Mouse (Mus musculus): ENCODE results near the gene Tceal9. TPM values are rescaled to one million over a fixed set of nuclear protein-coding genes. Genes with fewer than 3 reads are reported as not detected.
A peak's percentile ranks its signal among the peaks of the same experiment; 100 is the strongest.

Tceal9 gene
- total and polyA plus RNA-seq, 3 experiments = 75.2 to 113 TPM; not detected in 1

DNA sequence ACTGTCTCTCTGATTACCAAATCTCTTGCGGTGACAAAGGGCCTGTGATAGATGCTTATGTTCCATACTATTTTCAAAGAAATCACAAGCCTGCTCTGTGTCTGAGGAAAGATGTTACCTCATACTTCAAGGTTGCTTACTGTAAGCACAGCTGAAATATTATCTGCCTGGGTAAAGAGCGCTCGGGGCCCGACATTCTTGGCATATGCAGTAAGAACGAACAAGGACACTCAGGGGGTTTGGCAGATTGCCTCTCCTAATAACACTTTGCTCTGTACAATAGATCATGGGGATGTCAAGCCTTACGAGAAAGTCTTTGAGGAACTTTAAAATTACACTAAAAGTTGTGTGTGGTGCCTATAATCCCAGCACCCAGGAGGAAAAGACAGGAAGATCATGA, 3.9 kb downstream of the Tceal9 start:
- Histone ChIP-seq H3K9ac (ENCODE audit: control insufficient read depth, low read depth, low read length, poor library complexity, severe bottlenecking) (no peak overlapping the region), H3K4me1 (ENCODE audit: control insufficient read depth in 1 of 2, insufficient read depth in 2 of 2, low read length in 2 of 2) (peaks cover 5 to 13% of the 10 kb centered on the region in 2 experiments), H3K79me2 (ENCODE audit: control insufficient read depth, insufficient read depth, low read length, poor library complexity) (peaks cover 10% of the 10 kb centered on the region), H3K36me3 (ENCODE audit: control insufficient read depth in 1 of 2, insufficient read depth in 2 of 2, low read length in 2 of 2) (peaks cover 0 to 9% of the 10 kb centered on the region in 2 experiments; a peak in 2 of 4 replicates), H3K9me3 (replicated peaks; ENCODE audit: insufficient read depth, low read length) (no peaks in the 10 kb centered on the region), H3K4me3 (ENCODE audit: control insufficient read depth in 1 of 2, insufficient read depth in 1 of 2, low read depth in 2 of 2, low read length in 2 of 2) (no peak overlapping the region), H3K27ac (ENCODE audit: control insufficient read depth, low read depth, low read length) (no peak overlapping the region), H3K27me3 (ENCODE audit: control insufficient read depth in 1 of 2, insufficient read depth in 2 of 2, low read length in 2 of 2) (no peaks in the 10 kb centered on the region)
- TF ChIP-seq POLR2AphosphoS2 (IDR thresholded peaks at IDR 0.05; ENCODE audit: low read length) (no peak), E2F4 (IDR thresholded peaks at IDR 0.05; ENCODE audit: borderline replicate concordance, low read depth, low read length) (no peak), ETS1 (IDR thresholded peaks at IDR 0.05; ENCODE audit: low read depth, low read length) (no peak), EP300 (IDR thresholded peaks at IDR 0.05; ENCODE audit: low read depth in 1 of 2, low read length in 2 of 2) (no peak), JUND (IDR thresholded peaks at IDR 0.05; ENCODE audit: low read depth, low read length) (no peak)
- DNase-seq (ENCODE audit: low read depth, low spot score) = no peak

DNA sequence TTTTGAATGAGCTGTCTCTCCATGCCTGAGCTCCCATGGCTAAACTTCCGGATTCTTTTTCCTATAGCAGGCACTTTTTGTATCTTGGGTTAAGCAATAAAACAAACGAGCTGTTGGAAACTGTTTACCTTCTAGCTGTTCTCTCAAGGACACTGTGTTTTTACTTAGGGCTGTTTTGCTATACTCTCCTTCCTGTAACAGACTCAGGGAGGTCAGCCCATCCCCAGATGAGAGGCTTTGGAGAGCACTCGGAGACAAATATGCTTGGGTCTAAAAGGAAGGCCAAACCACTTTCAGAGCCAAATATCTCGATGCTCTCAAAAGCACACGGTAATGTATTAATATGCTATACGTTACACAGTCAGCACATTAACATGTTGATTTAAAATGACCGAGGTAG, 4.8 kb downstream of the Tceal9 start:
- Histone ChIP-seq H3K79me2 (ENCODE audit: control insufficient read depth, insufficient read depth, low read length, poor library complexity) (peaks cover 10% of the 10 kb centered on the region), H3K36me3 (ENCODE audit: control insufficient read depth in 1 of 2, insufficient read depth in 2 of 2, low read length in 2 of 2) (peaks cover 0 to 7% of the 10 kb centered on the region in 2 experiments; a peak in 2 of 4 replicates), H3K9me3 (replicated peaks; ENCODE audit: insufficient read depth, low read length) (no peaks in the 10 kb centered on the region), H3K4me3 (ENCODE audit: control insufficient read depth in 1 of 2, insufficient read depth in 1 of 2, low read depth in 2 of 2, low read length in 2 of 2) (no peak overlapping the region), H3K9ac (ENCODE audit: control insufficient read depth, low read depth, low read length, poor library complexity, severe bottlenecking) (no peak overlapping the region), H3K27me3 (ENCODE audit: control insufficient read depth in 1 of 2, insufficient read depth in 2 of 2, low read length in 2 of 2) (no peaks in the 10 kb centered on the region), H3K4me1 (ENCODE audit: control insufficient read depth in 1 of 2, insufficient read depth in 2 of 2, low read length in 2 of 2) (peaks cover 5 to 10% of the 10 kb centered on the region in 2 experiments), H3K27ac (ENCODE audit: control insufficient read depth, low read depth, low read length) (no peak overlapping the region)
- TF ChIP-seq TAL1 (IDR thresholded peaks at IDR 0.05; ENCODE audit: low read length) = no peak
- no peak for TF ChIP-seq E2F4 (IDR thresholded peaks at IDR 0.05; ENCODE audit: borderline replicate concordance, low read depth, low read length)
- no peak for TF ChIP-seq CHD2 (IDR thresholded peaks at IDR 0.05; ENCODE audit: low read length)
- TF ChIP-seq SIN3A (IDR thresholded peaks at IDR 0.05; ENCODE audit: low read length) = no peak
- TF ChIP-seq ETS1 (IDR thresholded peaks at IDR 0.05; ENCODE audit: low read depth, low read length) = no peak
- TF ChIP-seq MYC (IDR thresholded peaks at IDR 0.05; ENCODE audit: low read depth, low read length) = no peak
- no peak for TF ChIP-seq KAT2A (conservative IDR thresholded peaks at IDR 0.05; ENCODE audit: low read depth, low read length)
- DNase-seq (ENCODE audit: low read depth, low spot score) = no peak

DNA sequence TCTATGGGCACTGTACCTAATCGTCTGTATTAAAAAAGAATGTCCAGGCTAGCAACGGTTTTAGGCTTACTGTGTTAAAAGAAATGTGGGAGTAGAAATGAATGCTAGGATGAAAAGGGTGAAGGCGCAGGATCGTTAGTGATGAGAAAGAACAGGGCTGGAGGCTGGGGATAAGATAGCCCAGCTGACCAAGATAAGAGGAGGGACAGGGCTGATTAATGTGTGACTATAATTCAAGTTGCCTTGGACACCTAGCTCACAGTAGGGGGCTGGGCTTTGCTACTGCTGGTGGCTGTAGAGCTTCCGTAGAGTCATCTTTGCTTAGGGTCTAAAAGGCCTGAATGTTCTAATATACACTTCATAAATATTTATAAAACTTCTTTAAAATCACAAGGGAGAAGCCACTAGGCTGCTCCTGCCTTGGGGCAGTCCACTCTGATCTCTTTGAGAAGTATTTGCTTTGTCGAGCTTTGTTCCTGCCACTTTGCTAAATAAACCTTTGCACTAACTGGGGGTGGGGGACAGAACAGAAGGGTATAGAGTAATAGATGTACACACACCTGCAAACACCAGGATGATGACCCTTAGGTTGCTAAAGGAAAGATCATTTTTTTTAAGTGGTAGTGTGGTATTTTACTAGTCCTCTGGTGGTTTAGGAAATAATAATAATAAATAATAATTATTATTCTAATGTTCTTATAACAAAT, 7.3 kb downstream of the Tceal9 start:
- H3K9me3 ChIP-seq (replicated peaks; ENCODE audit: insufficient read depth, low read length) = no peaks in the 10 kb centered on the region
- H3K9ac ChIP-seq (ENCODE audit: control insufficient read depth, low read depth, low read length, poor library complexity, severe bottlenecking) = no peak overlapping the region
- peak; percentile 20 for DNase-seq (ENCODE audit: low read depth, low spot score)
- no peaks in the 10 kb centered on the region for H3K79me2 ChIP-seq (ENCODE audit: control insufficient read depth, insufficient read depth, low read length, poor library complexity)
- H3K27ac ChIP-seq (ENCODE audit: control insufficient read depth, low read depth, low read length) = no peak overlapping the region
- H3K4me1 ChIP-seq (ENCODE audit: control insufficient read depth in 1 of 2, insufficient read depth in 2 of 2, low read length in 2 of 2) = peaks cover 5 to 10% of the 10 kb centered on the region in 2 experiments
- H3K4me3 ChIP-seq (ENCODE audit: control insufficient read depth in 1 of 2, insufficient read depth in 1 of 2, low read depth in 2 of 2, low read length in 2 of 2) = 0 out of 4 replicates have a peak overlapping the region, but pooled peaks of 1 of the 2 experiments have one; percentile 21
- no peaks in the 10 kb centered on the region for H3K27me3 ChIP-seq (ENCODE audit: control insufficient read depth in 1 of 2, insufficient read depth in 2 of 2, low read length in 2 of 2)
- peaks cover 0 to 7% of the 10 kb centered on the region in 2 experiments; a peak in 2 of 4 replicates for H3K36me3 ChIP-seq (ENCODE audit: control insufficient read depth in 1 of 2, insufficient read depth in 2 of 2, low read length in 2 of 2)
- TF ChIP-seq ETS1 (IDR thresholded peaks at IDR 0.05; ENCODE audit: low read depth, low read length) = peak; percentile 55
- no peak for TF ChIP-seq NELFE (IDR thresholded peaks at IDR 0.05; ENCODE audit: low read depth, low read length)
- TF ChIP-seq KAT2A (conservative IDR thresholded peaks at IDR 0.05; ENCODE audit: low read depth, low read length) = no peak
- no peak for TF ChIP-seq TBP (IDR thresholded peaks at IDR 0.05; ENCODE audit: low read depth, low read length)
- no peak for TF ChIP-seq CHD1 (IDR thresholded peaks at IDR 0.05; ENCODE audit: low read depth, low read length)
- TF ChIP-seq USF2 (IDR thresholded peaks at IDR 0.05; ENCODE audit: borderline replicate concordance in 1 of 2, insufficient read depth in 1 of 2, low read depth in 1 of 2, low read length in 2 of 2) = no peak
- TF ChIP-seq MAX (IDR thresholded peaks at IDR 0.05; ENCODE audit: low read length) = no peak
- TF ChIP-seq MAZ (IDR thresholded peaks at IDR 0.05; ENCODE audit: low read depth, low read length) = no peak
- no peak for TF ChIP-seq CTCF (IDR thresholded peaks at IDR 0.05 in 2 of 3, conservative IDR thresholded peaks at IDR 0.05 in 1 of 3; ENCODE audit: control insufficient read depth in 1 of 3, insufficient read depth in 1 of 3, low read depth in 2 of 3, low read length in 3 of 3, poor library complexity in 1 of 3, severe bottlenecking in 1 of 3)
- TF ChIP-seq BHLHE40 (IDR thresholded peaks at IDR 0.05; ENCODE audit: borderline replicate concordance, low read depth, low read length) = no peak
- TF ChIP-seq SMC3 (IDR thresholded peaks at IDR 0.05; ENCODE audit: low read depth, low read length) = no peak
- TF ChIP-seq POLR2A (IDR thresholded peaks at IDR 0.05; ENCODE audit: control insufficient read depth in 1 of 2, insufficient read depth in 1 of 2, low read depth in 1 of 2, low read length in 2 of 2, poor library complexity in 1 of 2) = no peak
- no peak for TF ChIP-seq RAD21 (IDR thresholded peaks at IDR 0.05; ENCODE audit: low read depth, low read length)
- no peak for TF ChIP-seq ZC3H11A (IDR thresholded peaks at IDR 0.05; ENCODE audit: low read depth, low read length)
- no peak for TF ChIP-seq ZMIZ1 (IDR thresholded peaks at IDR 0.05; ENCODE audit: low read depth, low read length)
- no peak for TF ChIP-seq MYB (IDR thresholded peaks at IDR 0.05; ENCODE audit: low read depth, low read length)
- no peak for TF ChIP-seq GABPA (IDR thresholded peaks at IDR 0.05; ENCODE audit: low read depth, low read length)
